Mouse (Mus musculus) cerebellum, adult 2 months (tissue): ENCODE results near the gene Bdkrb2. TPM values are rescaled to one million over a fixed set of nuclear protein-coding genes. Genes with fewer than 3 reads are reported as not detected.

ENCODE experiments used
- DNase-seq, 2 experiments: peaks; one replicate each; pipeline ENCODE4 v3.0.0; 2021
- H3K27ac ChIP-seq: fragments of 200-500 bp; 2 replicates; pipeline ENCODE4 v1.5.1; 2012; ENCODE audit warnings: low read length, control low read depth, inconsistent platforms; ENCODE audit not compliant: insufficient read depth
- H3K27me3 ChIP-seq: fragments of 200-500 bp; 2 replicates; pipeline ENCODE4 v1.6.1; 2012; ENCODE audit warnings: inconsistent platforms, mild to moderate bottlenecking, low read length, moderate library complexity; ENCODE audit not compliant: control insufficient read depth, insufficient read depth
- H3K4me1 ChIP-seq: fragments of 200-500 bp; 2 replicates; pipeline ENCODE4 v1.6.1; 2011; ENCODE audit warnings: low read length; ENCODE audit not compliant: control insufficient read depth, insufficient read depth
- H3K4me3 ChIP-seq: fragments of 200-500 bp; replicated peaks from 2 replicates; pipeline ENCODE3; 2011; ENCODE audit warnings: mild to moderate bottlenecking, low read depth, low read length, control low read depth; ENCODE audit not compliant: insufficient read depth
- CTCF ChIP-seq: fragments of 200-500 bp; IDR thresholded peaks from 2 replicates; pipeline ENCODE4 v1.5.1; 2011; ENCODE audit warnings: low read depth, mild to moderate bottlenecking, control low read depth, low read length, moderate library complexity, borderline replicate concordance; ENCODE audit not compliant: insufficient read depth
- POLR2A ChIP-seq: fragments of 200-500 bp; IDR thresholded peaks from 2 replicates; pipeline ENCODE4 v1.6.1; 2011; ENCODE audit warnings: low read length, control low read depth, borderline replicate concordance; ENCODE audit not compliant: insufficient read depth
- WGBS: fragments of 180-500 bp; shearing (Covaris S2); methylation state at CpG from one replicate; pipeline ENCODE4 v1.1.7; 2018; 5-methylcytosine and 5-hydroxymethylcytosine counted together
- polyA plus RNA-seq: library from polyadenylated mRNA; depleted of rRNA; stranded (reverse); fragments of >200 nt; gene quantifications from 2 replicates; pipeline ENCODE4 v1.2.3, GENCODE M21; 2012

The Bdkrb2 gene
- polyA plus RNA-seq, 1 experiment: 0.70 TPM

- Histone ChIP-seq H3K27me3 (no peaks in the 10 kb centered on the region; the same call in 1 of the 2 replicates), H3K27ac (no peak overlapping the region), H3K4me1 (peaks cover 6% of the 10 kb centered on the region; the same call in 1 of the 2 replicates), H3K4me3 (no peak overlapping the region)
- TF ChIP-seq POLR2A (no peak), CTCF (no peak)
- DNase-seq: no peak
- 45% methylated on average over 8 of the region's 8 CpGs for WGBS
Observed at GRCm38 (mm10) chr12:105562056-105562820, 788 bp upstream of the Bdkrb2 start.

DNA sequence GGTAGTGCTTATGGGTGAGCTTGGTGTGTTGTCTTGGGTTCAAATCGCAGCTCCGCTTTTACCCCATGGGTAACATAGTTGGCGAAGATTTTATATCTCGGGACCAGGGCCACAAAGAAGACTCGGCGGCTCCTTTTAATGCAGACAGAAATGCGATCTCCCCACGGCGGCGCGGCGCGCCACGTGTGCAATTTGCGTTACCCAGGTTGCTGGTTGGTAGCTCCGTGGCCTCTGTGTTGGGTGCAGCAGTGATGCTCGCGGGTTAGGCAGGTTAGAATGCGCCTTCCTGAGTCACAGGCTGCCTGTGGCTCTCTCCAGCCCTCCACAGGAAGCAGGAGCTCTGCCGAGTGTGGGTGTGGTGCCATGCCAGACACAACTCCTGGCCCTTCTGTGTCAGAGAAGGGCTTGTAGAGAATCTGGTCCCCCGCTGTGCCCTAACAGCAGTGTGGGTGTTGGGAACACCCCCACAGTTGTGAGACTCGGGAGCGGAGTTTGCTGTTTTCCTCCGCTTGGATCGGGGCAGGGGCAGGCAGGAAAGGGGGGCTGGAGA, 775 bp downstream of the Bdkrb2 start:
- DNase-seq: no peak
- 8% methylated on average over 25 of the region's 25 CpGs for WGBS
- Histone ChIP-seq H3K4me1 (peaks cover 6% of the 10 kb centered on the region; the same call in 1 of the 2 replicates), H3K27ac (no peak overlapping the region), H3K27me3 (no peaks in the 10 kb centered on the region; the same call in 1 of the 2 replicates), H3K4me3 (peak overlapping the region; percentile 16)
- TF ChIP-seq POLR2A (no peak), CTCF (no peak)

DNA sequence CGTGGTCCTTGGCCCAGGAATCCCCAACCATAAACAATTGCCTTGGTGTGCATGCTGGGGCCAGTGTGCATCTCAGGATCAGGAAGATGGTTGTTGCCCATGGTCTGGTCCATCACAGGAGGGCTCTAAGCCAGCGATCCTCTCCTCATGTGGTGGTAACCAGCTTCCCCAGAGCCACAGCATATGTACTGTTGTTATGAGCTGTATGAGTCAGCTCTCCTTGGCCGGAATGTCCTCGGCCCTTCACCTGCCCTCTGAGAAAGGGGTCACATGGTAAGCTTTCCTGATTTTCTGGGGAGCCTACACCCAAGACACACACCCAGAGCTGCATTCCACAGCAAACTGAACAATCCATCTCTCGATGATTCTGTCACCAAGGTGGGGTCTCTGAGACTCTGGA, 2.2 kb downstream of the Bdkrb2 start:
- 86% methylated on average over 5 of the region's 5 CpGs for WGBS
- H3K27ac ChIP-seq: no peak overlapping the region
- no peak for DNase-seq
- peaks cover 6% of the 10 kb centered on the region; the same call in 1 of the 2 replicates for H3K4me1 ChIP-seq
- no peak overlapping the region for H3K4me3 ChIP-seq
- no peaks in the 10 kb centered on the region; the same call in 1 of the 2 replicates for H3K27me3 ChIP-seq
- TF ChIP-seq CTCF (no peak), POLR2A (no peak)

DNA sequence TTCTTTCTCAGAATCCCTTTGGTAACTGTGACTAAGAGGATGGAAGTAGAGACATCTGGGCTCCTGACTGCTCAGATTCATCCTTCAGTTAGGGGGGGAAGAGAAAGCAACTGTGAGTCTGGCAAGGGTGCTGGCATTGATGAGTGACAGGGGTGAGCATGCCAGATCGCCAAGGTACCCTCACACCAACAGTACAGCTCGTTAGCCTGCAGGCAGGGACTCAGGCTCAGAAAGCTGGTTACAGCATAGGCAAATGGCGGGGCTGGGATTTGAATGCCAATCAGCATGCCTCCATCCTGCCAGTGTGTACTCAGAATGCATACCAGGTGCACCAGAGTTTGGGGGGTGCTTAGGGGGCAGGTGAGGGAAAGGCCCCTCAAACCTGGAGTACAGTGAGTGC, 8.8 kb downstream of the Bdkrb2 start:
- Histone ChIP-seq H3K4me3 (no peak overlapping the region), H3K27me3 (no peaks in the 10 kb centered on the region), H3K4me1 (no peaks in the 10 kb centered on the region), H3K27ac (no peak overlapping the region)
- no peak for DNase-seq
- WGBS: 64% methylated on average over 3 of the region's 3 CpGs
- no peak for TF ChIP-seq CTCF
- TF ChIP-seq POLR2A: no peak

GRCm38 (mm10) chr12:105572622-105573021, 9.6 kb downstream of the Bdkrb2 start:
- H3K4me1 ChIP-seq: no peaks in the 10 kb centered on the region
- no peaks in the 10 kb centered on the region for H3K27me3 ChIP-seq
- no peak for DNase-seq
- 76% methylated on average over 2 of the region's 2 CpGs for WGBS
- no peak overlapping the region for H3K27ac ChIP-seq
- no peak overlapping the region for H3K4me3 ChIP-seq
- TF ChIP-seq CTCF (no peak), POLR2A (no peak)

DNA sequence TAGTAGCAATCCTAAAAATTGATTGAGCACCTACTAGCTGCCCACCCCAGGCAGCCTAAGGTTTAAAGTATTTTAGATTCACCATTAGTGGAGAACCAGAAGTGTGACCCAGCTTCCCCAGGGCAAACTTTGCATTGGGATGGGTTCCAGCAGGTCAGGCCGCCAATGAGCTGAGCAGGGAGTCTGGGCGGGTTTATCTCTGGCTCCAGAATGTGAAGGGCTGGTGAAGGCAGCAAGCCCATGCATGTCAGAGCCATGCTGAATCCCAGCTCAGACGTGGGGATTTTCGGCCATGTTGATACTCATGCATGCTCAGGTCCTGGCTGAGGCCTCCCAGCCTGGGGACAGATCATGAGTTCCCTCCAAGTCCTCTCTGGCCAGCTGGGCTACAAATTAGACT, 11.3 kb downstream of the Bdkrb2 start:
- Histone ChIP-seq H3K4me3 (no peak overlapping the region), H3K4me1 (no peaks in the 10 kb centered on the region), H3K27ac (no peak overlapping the region), H3K27me3 (no peaks in the 10 kb centered on the region)
- DNase-seq: no peak
- TF ChIP-seq CTCF (no peak), POLR2A (no peak)
- WGBS: 73% methylated on average over 4 of the region's 4 CpGs

DNA sequence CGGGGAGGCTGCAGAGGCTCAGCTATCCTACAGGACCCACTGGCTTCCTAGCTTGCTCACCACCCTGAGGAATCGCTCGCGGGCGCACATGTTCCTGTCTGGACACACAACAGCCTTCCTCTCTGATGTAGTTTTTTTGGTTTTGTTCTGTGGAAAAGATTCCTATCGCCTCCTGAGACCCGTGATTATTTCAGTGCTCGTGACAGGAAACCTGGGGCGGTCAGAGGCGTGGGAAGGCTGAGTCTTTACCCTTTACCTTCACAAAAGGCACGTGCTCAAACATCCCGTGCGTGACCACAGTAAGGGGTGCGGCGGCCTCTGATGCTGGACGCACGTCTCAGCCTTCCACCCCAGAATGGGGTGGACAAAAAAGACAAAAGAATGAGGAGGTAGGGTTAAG, 17.5 kb downstream of the Bdkrb2 start:
- WGBS: 86% methylated on average over 17 of the region's 17 CpGs
- H3K27ac ChIP-seq: no peak overlapping the region
- no peak for DNase-seq
- TF ChIP-seq CTCF: no peak
- no peak for TF ChIP-seq POLR2A
- no peaks in the 10 kb centered on the region for H3K4me1 ChIP-seq
- no peak overlapping the region for H3K4me3 ChIP-seq
- no peaks in the 10 kb centered on the region for H3K27me3 ChIP-seq

GRCm38 (mm10) chr12:105582486-105582885, 19.5 kb downstream of the Bdkrb2 start:
- no peak overlapping the region for H3K27ac ChIP-seq
- no peaks in the 10 kb centered on the region for H3K4me1 ChIP-seq
- no peak for DNase-seq
- no peak overlapping the region for H3K4me3 ChIP-seq
- no peaks in the 10 kb centered on the region for H3K27me3 ChIP-seq
- TF ChIP-seq CTCF (no peak), POLR2A (no peak)
- WGBS: 84% methylated on average over 9 of the region's 9 CpGs
